Mouse (Mus musculus): ENCODE results near the gene Gpr139. TPM values are rescaled to one million over a fixed set of nuclear protein-coding genes. Genes with fewer than 3 reads are reported as not detected.

The Gpr139 gene
- polyA plus RNA-seq (2012; rRNA removed): 0.28 and 0.84 TPM in 2 replicates

DNA sequence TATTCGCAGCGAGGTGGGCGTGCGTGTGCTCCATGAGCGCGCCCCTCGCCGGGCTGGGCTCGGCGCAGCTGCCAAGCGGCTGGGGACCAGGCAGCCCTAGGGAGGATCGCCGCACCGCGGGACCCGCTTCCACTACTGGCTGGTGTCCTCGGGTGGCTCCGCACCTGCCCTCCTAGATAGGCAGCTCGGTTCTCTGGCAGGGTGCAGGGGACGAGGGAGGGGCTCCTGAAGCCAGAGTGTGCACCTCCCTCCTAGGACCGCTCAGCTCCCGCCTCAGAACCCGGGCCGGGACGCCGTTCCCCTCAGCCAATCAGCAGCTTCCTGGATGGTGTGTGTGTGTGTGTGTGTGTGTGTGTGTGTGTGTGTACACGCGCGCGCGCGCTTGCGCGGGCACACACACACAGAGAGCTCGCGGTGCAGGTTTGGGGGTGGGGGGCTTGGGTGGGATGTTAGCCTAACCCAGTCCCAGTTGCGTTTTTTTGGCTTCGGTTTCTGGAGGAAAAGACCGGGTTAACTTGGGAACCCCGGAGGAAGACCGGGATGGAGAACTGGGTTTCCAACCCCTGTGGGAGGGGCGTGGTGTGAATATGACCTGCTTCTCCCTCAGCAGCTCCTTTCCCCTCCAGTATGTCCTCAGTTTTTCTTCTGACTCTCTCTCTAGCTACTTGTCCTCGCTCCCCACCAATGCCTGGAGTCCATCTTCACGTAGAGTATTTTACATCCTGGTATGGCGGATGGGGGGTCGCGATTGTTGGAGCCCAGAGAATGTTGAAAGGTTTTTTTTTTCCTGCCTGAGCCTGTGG, at the start of gene Gpr139:
Gpr139 (minus strand) TSS at position 263 of the 803 bp plus-strand sequence.
- Histone ChIP-seq H3K27ac (ENCODE audit: insufficient read depth, low read length) (no peak within 1 kb of the TSS), H3K4me3 (ENCODE audit: insufficient read depth, low read length) (peak within 1 kb of the TSS; percentile 24)
- TF ChIP-seq POLR2A (IDR thresholded peaks at IDR 0.05; ENCODE audit: extremely low read depth, insufficient read depth, low read length) (no peak), CTCF (IDR thresholded peaks at IDR 0.05; ENCODE audit: extremely low read depth, insufficient read depth, low read length) (no peak)

DNA sequence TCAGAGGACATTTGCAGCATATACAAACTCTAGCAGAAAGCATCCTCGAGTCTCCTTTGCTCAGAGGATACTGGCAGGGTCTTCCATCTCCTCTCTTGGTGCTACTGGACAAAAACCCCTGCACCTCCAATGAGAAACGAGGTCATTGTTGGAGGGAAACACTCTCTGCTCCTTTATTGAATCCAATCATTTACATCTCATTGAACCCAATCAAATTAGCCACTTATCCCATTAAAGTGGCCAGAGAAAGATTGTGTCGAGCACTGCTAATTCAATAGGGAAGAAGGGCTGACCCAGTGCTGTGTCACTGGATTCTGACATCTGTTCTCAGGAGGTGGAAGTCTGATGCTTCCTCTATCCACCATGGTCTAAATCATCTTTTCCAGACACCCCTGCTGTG, 46.6 kb upstream of the Gpr139 start:
- Histone ChIP-seq H3K4me1 (ENCODE audit: control insufficient read depth, insufficient read depth, low read length) (no peaks in the 10 kb centered on the region), H3K27ac (ENCODE audit: insufficient read depth, low read length) (no peak overlapping the region), H3K4me3 (ENCODE audit: insufficient read depth, low read length) (no peak overlapping the region)
- TF ChIP-seq CTCF (IDR thresholded peaks at IDR 0.05; ENCODE audit: extremely low read depth, insufficient read depth, low read length): no peak
- TF ChIP-seq POLR2A (IDR thresholded peaks at IDR 0.05; ENCODE audit: extremely low read depth, insufficient read depth, low read length): no peak

More for the DNA sequence above, at the start of gene Gpr139:
- H3K4me1 ChIP-seq (ENCODE audit: control insufficient read depth, insufficient read depth, low read length): peaks cover 1% of the 10 kb centered on the region; the same call in 1 of the 2 replicates

DNA sequence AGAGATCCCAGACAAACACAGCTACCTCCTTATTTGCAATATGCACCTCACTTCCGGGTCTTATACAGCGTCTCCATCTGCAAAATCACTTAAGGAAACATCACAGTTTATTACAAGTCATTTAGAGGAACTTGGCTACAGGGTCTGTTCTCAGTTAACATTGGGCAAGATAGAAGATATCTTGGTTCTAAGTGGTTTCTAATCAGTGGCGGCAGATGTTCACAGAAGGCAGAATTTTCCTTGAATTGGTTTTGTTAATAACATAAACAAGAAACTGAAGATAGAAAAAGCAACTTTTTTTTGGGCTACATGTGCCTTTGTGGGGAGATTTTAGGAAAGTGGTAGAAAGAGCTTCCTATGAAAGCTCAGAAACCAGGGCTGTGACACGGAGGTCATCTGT, 38.3 kb upstream of the Gpr139 start:
- no peaks in the 10 kb centered on the region for H3K4me1 ChIP-seq (ENCODE audit: control insufficient read depth, insufficient read depth, low read length)
- no peak for TF ChIP-seq CTCF (IDR thresholded peaks at IDR 0.05; ENCODE audit: extremely low read depth, insufficient read depth, low read length)
- TF ChIP-seq POLR2A (IDR thresholded peaks at IDR 0.05; ENCODE audit: extremely low read depth, insufficient read depth, low read length): no peak
- H3K27ac ChIP-seq (ENCODE audit: insufficient read depth, low read length): no peak overlapping the region
- no peak overlapping the region for H3K4me3 ChIP-seq (ENCODE audit: insufficient read depth, low read length)

DNA sequence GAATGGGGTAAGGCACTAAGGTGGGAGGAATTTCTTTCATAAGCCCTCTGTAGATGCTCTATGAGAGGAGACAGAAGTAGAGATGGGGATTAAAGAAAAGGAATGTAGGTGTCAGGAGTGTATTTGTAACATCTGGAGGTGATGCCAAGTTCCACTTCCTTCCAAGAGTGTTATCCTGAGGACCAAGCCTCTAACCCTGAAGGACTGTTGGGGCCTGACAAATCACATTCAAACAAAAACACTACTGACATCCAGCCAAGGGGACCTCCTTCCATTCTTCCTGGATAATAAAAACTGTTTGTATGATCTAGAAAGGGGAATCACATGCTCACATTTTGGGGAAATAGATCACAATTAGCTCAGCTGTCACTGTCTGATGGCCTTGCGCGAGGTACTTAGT, 34.7 kb upstream of the Gpr139 start:
- no peak overlapping the region for H3K4me3 ChIP-seq (ENCODE audit: insufficient read depth, low read length)
- TF ChIP-seq POLR2A (IDR thresholded peaks at IDR 0.05; ENCODE audit: extremely low read depth, insufficient read depth, low read length) (no peak), CTCF (IDR thresholded peaks at IDR 0.05; ENCODE audit: extremely low read depth, insufficient read depth, low read length) (no peak)
- no peaks in the 10 kb centered on the region for H3K4me1 ChIP-seq (ENCODE audit: control insufficient read depth, insufficient read depth, low read length)
- no peak overlapping the region for H3K27ac ChIP-seq (ENCODE audit: insufficient read depth, low read length)

DNA sequence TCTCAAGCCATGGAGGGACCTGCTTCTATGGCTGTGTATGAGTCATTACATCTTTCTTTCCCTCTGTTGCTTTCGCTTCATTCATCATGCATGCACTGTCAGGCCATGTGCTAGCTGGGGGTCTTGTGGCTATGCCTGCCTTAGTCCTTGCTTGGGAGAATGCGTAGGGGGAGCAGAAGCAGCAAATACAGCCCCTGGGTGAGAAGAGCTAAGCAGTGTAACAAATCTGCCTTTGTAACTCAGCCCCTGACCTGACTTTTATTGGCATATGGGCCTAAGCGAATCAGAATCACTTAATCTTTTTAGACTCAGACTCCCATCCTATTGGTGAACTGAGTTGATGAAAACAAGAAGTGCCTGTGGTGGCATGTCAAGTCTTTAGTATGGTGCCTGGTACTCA, 22.8 kb upstream of the Gpr139 start:
- TF ChIP-seq POLR2A (IDR thresholded peaks at IDR 0.05; ENCODE audit: extremely low read depth, insufficient read depth, low read length): no peak
- TF ChIP-seq CTCF (IDR thresholded peaks at IDR 0.05; ENCODE audit: extremely low read depth, insufficient read depth, low read length): no peak
- Histone ChIP-seq H3K4me3 (ENCODE audit: insufficient read depth, low read length) (no peak overlapping the region), H3K27ac (ENCODE audit: insufficient read depth, low read length) (no peak overlapping the region), H3K4me1 (ENCODE audit: control insufficient read depth, insufficient read depth, low read length) (no peaks in the 10 kb centered on the region)

DNA sequence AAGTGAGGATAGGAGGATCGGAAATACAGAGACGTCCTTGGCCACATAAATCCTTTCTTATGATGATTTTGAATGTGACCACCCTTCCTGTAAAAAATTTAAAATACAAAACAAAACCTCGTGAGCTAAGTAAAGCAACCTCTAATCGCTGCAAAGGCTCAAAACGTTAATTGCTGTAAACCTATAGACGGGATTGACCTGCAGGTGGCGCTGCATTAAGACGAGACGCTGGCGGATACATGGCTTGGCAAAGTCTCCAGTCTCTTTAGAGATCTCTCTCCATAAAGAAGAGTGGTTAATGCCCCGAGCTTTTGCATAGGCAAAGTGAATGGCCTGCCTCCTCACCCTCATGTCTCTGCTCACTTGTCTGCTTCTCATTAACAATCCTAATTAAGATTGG, 2.0 kb upstream of the Gpr139 start:
- TF ChIP-seq CTCF (IDR thresholded peaks at IDR 0.05; ENCODE audit: extremely low read depth, insufficient read depth, low read length) (peak; percentile 53), POLR2A (IDR thresholded peaks at IDR 0.05; ENCODE audit: extremely low read depth, insufficient read depth, low read length) (no peak)
- no peak overlapping the region for H3K27ac ChIP-seq (ENCODE audit: insufficient read depth, low read length)
- H3K4me1 ChIP-seq (ENCODE audit: control insufficient read depth, insufficient read depth, low read length): peaks cover 1% of the 10 kb centered on the region; the same call in 1 of the 2 replicates
- H3K4me3 ChIP-seq (ENCODE audit: insufficient read depth, low read length): no peak overlapping the region

DNA sequence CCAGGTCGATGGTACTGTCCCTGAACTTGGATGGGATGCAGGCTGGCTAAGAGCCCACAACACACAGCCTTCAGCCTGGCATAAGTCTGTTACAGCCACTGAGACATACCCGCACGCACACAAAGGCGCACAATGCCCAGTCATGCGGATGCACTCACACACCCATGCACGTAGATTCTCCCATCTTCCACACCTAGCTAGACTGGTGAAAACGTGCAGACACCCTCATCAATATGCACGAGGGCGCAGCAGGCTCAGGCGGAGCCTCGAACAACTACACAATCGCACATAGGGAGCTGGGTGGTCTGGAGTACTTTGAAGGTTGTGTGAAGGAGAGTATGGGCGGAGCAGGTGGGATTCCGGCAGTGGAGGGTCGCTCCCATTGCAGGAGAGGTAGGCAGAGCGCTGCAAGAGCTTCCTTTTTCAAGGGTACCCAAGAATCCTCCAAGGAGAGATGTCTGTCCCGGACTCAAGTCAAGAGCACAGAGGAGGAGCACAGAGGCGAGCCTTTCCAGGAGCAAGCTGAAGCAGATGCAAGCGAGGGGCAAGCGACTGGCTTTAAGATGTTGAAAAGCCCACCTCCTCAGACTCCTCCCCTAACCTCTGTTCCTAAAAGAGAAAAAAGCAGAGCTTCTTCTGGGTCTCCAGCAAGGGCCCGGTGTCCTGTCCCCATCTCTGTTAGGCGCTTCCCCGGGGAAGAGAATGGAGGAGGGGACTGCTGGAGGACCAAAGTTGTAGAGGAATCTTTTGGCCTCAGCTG, 958 bp upstream of the Gpr139 start:
- TF ChIP-seq CTCF (IDR thresholded peaks at IDR 0.05; ENCODE audit: extremely low read depth, insufficient read depth, low read length) (no peak), POLR2A (IDR thresholded peaks at IDR 0.05; ENCODE audit: extremely low read depth, insufficient read depth, low read length) (no peak)
- peak overlapping the region; percentile 24; the same call in 1 of the 2 replicates for H3K4me3 ChIP-seq (ENCODE audit: insufficient read depth, low read length)
- no peak overlapping the region for H3K27ac ChIP-seq (ENCODE audit: insufficient read depth, low read length)
- H3K4me1 ChIP-seq (ENCODE audit: control insufficient read depth, insufficient read depth, low read length): peaks cover 1% of the 10 kb centered on the region; the same call in 1 of the 2 replicates

DNA sequence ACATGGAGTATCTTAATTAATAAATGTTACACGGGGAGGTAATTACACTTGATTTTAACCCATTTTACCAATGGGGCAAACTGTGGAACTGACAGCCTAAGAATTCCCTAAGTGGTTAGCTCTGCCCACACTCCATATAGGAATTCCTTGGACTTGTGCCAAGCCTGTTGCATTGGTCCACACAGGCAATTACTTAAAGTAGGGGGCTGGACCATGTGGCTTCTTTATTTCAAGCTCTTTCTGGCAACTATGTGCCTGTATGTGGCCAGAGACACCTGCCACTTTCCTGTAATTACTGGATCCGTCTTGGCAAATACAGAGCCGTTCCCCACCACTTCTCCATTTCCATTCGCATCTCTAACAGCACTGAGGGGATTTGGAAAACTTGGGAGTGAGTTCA, 3.4 kb downstream of the Gpr139 start:
- TF ChIP-seq POLR2A (IDR thresholded peaks at IDR 0.05; ENCODE audit: extremely low read depth, insufficient read depth, low read length) (no peak), CTCF (IDR thresholded peaks at IDR 0.05; ENCODE audit: extremely low read depth, insufficient read depth, low read length) (no peak)
- H3K4me1 ChIP-seq (ENCODE audit: control insufficient read depth, insufficient read depth, low read length): peaks cover 1% of the 10 kb centered on the region; the same call in 1 of the 2 replicates
- H3K27ac ChIP-seq (ENCODE audit: insufficient read depth, low read length): no peak overlapping the region
- no peak overlapping the region for H3K4me3 ChIP-seq (ENCODE audit: insufficient read depth, low read length)

DNA sequence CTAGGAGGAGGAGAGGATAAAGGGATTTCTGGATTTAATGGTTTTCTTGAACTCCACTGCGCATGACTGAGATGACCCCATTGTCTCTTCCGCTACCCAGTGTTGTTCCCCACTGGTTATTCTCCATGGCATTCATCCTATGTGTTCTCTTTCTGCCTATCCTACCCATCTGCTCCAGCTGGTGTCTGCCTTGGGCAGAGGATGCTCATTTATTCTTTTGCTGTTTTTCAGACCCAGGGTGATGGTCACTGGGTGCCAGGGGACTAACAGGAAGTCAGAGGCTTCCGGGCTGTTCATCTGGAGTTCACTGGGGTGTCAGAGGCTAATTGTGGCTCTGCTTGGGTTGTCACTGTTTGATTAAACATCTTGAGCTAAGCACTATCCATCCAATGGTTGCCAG, 24.4 kb downstream of the Gpr139 start:
- no peaks in the 10 kb centered on the region for H3K4me1 ChIP-seq (ENCODE audit: control insufficient read depth, insufficient read depth, low read length)
- H3K27ac ChIP-seq (ENCODE audit: insufficient read depth, low read length): no peak overlapping the region
- no peak for TF ChIP-seq CTCF (IDR thresholded peaks at IDR 0.05; ENCODE audit: extremely low read depth, insufficient read depth, low read length)
- no peak for TF ChIP-seq POLR2A (IDR thresholded peaks at IDR 0.05; ENCODE audit: extremely low read depth, insufficient read depth, low read length)
- no peak overlapping the region for H3K4me3 ChIP-seq (ENCODE audit: insufficient read depth, low read length)

Data from cortical plate, adult 2 months (tissue).